Mouse (Mus musculus) left cerebral cortex, adult 11 months (tissue): ENCODE results near the gene Pan3.
A peak's percentile ranks its signal among the peaks of the same experiment; 100 is the strongest.

Experiments used
- DNase-seq: peaks from one replicate; pipeline ENCODE4 v3.0.0; 2022; ENCODE audit warnings: low spot score

Pan3 gene

DNA sequence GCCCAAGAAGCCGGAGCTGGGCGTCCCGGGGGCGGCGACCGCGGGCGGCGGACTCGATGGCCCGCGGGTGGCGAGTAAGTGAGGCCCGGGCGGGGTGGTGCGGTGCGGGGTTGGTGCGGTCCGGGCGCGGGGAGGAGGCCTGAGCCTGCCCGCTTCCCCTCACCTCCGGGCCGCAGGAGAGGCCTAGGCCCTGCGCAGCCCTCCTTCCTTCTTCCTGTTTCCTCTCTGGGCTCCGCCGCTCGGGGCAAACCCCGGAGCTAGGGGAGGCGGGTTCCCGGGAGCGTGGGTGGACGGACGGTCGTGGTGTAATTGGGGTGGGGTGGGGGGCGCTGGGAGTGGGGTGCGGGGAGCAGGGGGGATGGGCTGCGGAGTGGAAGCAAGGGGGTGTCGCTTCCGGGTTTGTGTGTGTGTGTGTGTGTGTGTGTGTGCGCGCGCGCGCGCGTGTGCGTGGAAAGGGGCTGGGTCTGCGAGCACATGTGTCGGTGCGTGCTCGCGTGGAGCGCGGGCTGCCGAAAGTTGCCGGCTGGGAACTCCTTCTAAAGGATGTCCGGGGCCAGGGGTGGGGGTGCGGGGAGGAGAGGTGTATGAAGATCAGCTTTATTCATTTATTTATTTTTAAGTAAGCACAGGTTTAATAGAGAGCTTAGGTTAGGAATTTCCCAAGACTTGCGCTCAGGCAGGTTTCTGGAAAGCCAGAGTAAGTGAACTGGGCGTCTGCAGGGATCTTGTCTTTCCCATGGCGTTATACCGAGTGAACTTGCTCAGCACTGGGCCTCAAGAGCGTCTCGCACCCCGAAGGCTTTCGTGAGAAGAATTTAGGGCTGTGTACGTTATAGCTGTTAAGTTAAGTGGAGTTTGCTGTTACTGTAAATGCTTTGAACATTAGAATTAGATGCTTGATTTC lies 1.2 kb downstream of the Pan3 start:
- peak; percentile 63 for DNase-seq

DNA sequence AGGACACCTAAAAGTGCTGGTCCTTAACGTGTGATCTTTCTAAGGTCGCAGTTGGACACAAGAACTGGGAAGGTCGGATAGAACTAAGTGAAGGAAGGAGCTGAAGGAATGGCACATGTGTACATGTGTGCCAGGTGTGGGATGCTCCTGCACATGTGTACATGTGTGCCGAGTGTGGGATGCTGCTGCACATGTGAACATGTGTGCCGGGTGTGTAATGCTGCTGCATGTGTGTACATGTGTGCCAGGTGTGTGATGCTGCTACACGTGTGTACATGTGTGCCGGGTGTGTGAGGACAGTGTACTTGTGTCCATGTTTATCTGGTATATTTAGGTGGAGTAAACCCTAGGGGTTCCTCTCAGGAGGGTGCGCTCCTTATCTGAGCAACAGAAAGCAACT lies 3.0 kb downstream of the Pan3 start:
- no peak for DNase-seq

DNA sequence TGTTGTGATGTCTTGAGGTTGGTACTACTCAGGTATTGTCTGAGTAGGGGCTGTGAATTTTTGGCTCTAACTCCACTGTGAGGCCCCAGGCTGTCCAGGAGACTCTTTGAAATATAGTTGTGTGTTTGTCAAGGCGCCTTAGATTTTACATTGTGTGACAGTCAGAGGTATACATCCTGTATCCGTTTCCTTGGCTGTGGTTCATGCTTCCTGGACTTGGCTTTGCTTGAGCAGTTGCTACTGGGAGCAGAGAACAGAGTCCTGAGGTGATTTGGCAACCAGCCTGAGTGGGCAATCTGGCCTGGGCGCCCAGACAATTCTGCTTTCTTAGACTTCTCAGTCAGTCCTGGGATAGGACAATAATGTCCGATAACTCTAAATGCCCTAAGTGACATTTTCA lies 5.3 kb downstream of the Pan3 start:
- DNase-seq = no peak

DNA sequence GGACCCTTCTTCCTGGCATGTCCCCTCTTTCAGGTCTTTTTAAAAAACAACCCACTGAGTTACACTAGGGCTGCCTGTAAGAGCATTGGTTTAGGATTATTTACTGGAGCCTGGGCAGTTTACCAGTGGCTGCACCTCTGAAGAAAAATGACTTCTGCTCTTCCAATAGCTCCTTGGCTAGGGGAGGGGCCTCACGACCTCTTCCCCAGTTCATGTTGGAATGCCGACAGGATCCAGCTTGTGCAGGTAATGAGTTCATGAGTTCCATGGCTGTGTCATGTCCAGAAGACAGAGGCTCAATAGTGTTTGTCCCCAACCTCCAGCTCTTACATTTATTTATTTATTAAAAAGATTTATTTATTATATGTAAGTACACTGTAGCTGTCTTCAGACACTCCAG lies 5.8 kb downstream of the Pan3 start:
- no peak for DNase-seq

DNA sequence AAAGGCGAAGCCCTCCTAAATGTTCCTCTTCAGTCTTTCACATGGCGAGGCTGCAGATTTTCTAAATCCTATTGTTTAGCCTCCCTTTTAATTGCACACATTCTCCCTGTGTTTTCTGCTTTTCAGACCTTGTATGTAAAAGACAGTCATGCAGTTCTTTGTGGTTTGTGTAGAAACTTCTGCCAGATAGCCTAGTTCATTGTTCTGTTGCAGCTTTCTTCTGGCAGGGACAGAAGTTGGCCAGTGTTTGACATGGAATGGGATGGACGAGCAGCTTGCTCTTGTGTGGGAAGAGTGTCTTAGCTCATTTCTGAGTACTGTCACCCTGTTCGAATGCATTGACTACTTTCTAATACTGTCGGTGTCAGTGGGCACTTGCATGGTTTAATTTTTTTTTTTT lies 6.5 kb downstream of the Pan3 start:
- no peak for DNase-seq

DNA sequence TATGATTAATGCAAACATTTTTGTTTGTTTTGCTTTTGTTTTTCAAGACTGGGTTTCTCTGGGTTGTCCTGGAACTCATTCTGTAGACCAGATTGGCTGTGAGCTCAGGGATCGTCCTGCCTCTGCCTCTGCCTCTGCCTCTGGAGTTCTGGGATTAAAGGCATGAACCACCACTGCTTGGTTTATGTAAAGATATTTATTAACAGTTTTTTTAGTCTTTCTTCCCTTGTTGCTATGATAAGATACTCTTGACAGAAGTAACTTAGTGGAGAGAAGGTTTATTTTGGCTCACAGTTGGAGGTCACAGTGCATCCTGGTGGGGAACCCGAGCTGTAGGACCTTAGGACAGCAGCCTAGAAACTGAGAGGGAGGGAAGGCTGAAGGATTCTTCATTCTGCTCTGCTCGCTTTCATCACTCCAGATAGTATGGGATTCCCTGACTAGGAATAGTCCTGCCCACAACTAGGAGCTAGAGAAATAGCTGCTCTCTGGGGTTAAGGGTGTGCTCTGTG lies 11.1 kb downstream of the Pan3 start:
- no peak for DNase-seq

DNA sequence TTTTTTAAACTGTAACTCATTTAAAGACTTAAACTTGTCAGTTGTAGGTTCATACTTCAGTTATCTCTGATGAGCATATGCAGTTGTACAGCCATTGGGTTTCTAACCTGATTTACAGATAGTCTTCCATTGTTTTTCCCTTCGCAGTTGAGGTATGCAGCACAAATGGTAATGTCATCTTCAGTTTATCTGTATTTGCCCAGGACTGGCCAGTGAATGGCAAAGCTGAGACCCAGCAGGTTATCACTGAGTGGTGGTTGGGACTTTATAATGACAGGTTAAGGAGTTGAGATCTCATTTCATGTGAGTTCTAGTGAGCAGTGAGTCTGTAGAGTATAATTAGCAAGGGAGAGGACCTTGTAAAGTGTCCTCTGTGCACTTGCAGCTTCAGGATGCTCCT lies 12.0 kb downstream of the Pan3 start:
- no peak for DNase-seq

DNA sequence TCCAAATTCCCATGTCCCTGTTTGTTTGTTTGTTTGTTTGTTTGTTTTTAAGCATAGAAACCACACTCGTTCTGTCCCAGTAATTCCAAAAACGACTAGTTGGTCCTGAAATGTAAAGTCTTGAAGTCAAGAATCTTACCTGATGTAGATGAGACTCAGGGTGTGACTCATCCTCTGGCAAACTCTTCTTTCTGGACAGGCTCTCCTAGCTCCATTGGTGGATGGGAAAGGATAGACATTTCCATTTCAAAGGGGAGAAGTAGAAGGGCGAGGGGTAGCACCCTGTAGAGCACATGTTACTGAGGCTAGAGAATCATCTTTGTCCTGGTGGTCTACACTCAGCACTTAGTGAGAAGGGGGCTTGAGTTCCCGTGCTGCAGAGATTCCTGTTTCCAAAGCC lies 12.8 kb downstream of the Pan3 start:
- no peak for DNase-seq

DNA sequence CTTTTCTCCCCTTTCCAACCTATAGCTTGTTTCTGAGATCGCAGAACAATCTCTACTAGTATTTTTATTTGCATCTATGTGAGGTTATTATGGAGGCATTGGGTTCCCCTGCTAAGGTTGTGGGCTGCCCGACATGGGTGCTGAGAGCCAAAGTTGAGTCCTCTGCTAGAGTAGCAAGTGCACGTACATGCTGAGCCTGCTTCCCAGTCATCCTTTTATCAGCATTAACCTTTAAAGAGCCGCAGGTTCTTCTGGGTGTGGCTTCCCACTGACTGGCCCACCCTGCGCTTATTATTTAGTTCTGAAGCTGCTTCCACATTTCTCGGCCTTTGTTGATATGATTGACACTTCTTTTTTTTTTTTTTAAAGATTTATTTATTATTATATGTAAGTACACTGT lies 14.3 kb downstream of the Pan3 start:
- DNase-seq = no peak

DNA sequence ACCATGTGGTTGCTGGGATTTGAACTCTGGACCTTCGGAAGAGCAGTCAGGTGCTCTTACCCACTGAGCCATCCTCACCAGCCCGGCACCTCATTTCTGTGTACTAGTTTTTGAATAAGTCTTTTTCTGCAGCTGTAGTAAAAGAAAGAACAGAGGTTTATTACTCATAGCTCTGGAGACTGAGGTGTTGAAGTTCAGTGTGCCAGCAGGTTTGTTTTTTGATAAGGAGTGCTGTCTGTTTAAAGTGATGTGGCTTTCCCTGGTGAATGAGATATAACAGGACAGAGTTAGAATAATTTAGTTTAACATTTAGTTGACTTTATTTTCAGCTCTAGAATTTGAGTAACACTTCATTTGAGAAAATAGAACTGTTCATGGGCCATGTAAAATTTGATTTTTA lies 14.8 kb downstream of the Pan3 start:
- no peak for DNase-seq

DNA sequence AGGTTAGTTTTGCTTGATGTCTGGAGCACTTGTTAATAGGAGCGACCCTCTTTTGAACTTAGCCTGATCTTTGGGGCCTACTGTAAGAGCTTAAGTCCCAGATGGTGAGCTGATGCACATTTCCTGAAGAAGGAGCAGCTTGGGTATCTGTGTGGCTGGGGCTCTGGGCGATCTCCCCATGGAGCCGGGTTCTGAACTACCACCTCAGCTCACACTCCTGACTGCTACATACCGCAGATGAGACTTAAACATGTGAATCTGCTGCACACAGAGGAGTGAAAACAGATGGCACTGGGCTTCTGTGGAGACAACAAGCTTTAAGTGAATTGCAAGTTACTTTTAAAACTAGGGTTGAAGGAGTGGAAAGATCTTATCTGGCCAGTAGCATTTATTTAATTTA lies 15.3 kb downstream of the Pan3 start:
- DNase-seq = no peak

DNA sequence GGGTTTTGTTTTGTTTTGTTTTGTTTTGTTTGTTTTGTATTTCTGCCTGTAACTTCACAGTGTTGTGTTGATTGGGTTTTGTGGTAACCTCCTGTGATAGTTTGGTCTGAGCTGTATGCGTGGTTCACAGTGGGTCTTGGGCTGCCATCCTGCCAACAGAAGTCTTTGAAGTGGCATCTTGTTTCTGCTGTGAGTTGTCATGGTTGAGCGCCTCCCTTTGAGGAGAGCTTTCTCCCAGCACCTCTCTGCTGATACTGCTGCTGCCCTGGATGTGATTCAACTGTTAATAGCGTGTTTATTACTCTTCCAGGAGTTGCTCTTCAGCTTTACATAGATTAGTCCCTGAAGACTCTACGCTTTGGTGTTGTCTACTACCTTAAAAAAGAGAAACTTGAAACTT lies 18.6 kb downstream of the Pan3 start:
- no peak for DNase-seq

DNA sequence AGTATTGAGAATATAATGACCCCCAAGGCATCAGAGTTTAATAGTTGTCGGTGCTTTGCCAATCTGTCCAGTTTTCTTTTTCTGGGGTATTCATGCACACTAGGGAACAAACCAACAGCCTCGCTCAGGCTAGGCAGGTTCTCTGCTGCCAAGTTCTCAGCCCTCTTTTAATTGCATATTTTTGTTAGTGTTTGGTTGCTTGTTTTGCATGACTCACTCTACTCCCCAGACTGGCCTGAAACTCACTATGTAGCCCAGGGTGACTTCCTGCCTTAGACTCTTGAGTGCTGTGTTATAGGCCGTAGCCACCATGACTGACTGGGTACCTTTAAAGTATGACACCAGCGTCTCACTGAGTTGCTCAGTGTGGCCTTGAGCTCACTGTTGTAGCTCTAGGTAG lies 19.0 kb downstream of the Pan3 start:
- DNase-seq = no peak

DNA sequence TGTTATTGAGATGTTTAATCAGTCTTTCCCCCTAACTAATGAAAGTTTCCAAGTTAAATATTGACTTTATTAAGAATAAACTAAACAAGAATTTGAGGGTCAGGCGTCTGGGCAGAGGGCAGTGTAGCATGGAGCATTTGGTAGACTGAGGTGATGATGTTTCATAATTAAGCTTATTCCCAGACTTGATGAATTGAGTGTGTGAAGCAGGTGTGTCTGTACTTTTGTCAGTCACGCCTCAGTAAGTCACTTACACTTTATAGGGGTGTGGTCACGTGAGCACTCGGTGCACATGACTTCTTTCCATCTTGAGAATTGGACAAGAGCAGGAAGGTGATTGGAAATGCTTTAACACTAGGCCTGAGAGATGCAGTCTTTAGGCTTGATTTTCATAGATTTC lies 26.5 kb downstream of the Pan3 start:
- DNase-seq = no peak

DNA sequence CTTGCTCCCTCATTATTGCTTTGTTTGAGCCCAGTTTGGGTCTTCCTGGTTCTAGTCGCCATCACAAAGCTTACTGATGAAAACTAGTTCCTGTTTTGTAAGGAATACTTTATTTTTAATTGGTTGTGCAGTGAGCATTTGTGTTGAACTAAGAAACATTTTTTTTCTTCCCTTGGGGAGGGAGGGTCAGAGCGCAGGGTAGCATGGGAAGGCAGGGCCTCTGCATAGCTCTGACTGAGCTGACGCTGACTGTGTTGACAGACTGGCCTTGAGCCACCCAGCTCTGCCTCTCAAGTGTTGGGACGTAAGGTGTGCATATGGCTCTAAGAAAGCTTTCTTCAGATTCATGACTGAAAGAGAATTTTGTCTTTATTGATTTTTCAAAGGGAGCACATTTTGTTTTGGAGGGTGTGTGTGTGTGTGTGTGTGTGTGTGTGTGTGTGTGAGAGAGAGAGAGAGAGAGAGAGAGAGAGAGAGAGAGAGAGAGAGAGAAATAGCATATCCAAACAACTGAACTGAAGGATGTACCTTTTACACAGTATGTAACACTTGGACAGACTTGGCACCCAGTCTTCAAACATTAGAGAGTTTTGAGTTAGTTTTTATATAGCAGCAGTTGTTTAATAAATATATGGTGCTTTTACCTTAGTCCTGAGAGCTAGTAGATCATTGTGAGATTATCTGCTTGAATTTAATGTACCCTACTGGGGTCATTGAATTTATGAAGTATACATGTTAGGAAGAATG lies 30.0 kb downstream of the Pan3 start:
- no peak for DNase-seq

DNA sequence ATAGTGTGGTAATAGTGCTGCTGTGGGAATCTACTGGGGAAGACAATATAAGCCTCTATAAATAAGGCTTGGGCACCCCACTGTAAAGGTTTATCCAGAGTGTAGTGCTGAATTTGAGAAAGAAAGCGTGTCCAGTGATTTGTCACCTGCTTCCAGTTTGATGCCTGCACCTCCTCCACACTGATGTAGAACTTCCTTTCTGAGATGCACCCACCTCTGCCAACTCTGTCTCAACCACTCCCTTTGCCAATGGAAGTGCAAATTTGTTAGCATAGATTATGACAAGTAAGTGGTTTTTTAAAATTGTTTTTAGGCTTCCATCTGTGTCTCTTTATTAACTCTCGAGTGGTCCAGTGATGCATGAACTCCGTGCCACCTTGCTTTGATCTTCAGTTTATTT lies 33.3 kb downstream of the Pan3 start:
- no peak for DNase-seq

DNA sequence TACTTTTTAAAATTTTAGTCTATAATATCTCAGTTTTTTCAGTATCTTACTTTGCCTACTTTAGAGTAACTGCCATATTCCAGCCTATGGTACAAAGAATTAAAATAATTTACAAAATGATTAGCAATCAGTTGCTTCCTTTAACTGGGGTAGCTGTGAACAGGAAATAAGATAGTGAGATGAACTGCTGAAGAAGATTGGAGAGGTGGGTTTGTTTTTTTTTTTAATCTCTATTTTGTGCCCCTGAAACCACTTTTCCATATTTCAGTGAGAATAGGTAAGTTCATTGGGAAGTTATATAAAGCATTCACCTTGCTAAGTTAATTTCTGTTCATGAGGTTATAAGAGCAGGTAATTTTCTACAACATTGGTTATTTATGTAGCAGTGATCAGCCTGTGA lies 36.4 kb downstream of the Pan3 start:
- no peak for DNase-seq

DNA sequence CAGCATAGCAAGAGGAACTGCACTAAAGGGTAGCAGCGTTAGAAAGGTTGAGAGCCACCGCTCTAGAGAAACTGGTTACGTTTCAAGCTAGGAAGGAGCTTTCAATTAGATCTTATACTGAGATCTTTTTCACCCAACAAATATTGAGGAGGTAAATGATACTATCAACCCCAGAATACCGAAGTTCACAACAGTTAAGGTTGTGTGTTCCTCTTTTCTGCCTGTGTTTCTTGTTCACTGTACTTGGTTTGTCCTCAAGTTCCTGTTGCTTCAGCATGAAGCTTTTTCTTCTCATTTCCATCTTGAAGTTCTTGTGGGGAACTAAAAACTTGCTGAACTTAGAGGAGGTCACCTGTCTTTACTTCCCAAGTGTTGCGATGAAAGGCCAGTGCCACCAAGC lies 41.2 kb downstream of the Pan3 start:
- DNase-seq = no peak

DNA sequence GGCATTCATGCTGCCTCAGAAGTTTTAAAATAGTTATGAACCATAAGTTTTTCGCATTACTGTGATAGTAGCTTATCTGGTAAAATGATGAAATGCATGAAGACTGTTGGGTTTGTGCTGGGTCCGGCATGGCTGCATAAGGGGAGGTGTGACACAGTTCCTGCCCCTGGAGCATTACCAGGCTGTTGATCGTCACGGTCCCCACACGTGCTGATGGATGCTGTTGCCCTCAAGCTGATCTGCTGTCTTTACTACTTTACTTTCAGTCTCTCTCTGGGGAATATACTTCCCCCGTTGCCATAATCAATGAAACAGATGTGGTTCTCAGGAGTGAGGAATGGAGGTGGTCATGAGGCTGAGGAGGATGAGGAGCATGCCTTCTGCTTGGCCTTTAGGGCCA lies 43.1 kb downstream of the Pan3 start:
- DNase-seq = no peak

DNA sequence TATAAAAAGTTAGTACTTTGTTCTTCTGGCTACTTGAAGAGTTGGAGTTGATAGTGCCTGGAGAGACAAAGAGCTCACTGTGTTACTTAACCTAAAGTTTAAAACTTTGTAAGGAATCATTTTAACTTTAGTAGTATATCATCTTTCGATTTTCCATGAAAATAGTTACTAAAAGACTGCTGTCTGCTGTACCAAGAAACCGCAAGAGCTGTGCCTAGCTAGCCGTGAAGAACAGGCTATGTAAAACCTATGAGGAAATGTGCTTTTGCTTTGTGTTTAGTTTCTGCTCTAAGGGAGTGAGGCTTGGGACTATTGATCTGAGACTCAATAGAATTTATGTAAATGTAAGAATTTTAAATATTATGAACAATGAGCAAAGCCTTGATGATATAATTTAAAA lies 43.9 kb downstream of the Pan3 start:
- DNase-seq = no peak

DNA sequence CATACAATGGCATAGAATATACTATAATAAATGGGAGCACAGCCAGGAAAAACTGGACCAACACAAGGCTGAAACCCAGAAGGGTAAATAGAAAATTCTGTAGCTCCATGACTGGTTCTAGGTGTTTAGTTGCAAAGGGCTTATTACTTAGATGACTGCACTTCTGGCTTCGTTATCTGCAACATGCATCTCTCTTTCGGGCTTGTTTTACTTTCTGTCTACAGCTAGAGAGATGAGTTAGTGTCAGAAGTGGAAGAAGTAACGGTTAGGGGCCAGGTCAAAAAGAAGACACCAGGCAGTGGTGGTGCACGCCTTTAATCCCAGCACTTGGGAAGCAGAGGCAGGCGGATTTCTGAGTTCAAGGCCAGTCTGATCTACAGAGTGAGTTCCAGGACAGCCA lies 46.1 kb downstream of the Pan3 start:
- no peak for DNase-seq

DNA sequence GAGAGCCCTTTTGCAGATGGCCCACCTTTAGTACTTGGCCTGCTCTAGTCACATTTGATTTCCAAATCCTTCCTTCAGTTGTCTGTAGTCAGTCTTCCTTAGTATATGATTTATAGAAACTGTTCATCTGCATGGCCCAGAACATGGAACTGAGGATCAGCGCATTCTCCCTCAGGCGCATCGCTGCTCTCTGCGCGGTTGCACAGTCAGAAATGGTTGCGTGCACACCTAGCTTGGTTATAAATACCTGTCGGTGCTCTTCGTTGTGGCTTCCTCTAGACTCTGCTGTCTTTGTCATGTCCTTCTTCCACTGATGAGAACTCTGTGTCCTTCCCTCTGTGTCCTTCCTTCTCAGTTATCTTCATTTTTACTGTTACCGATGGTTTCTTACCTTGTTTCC lies 47.1 kb downstream of the Pan3 start:
- no peak for DNase-seq

DNA sequence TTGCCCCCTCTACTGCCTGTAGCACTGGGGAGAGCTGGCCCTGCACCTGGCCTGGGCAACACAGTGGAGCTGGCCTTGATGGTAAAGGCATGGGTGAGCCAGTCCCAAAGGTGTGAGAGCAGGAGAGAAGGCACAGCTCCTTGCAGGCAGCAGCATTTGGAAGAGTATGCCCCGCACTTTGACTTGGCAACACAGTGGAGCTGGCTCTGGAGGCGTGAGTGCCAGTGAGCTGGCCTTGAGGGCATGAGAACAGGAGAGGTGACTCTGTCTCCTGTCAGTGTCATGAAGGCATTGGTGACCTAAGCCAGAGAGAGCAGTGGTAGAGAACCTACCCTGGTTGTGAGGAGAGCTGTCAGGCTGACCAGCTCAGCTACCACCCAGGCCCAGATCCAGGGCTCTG lies 49.4 kb downstream of the Pan3 start:
- DNase-seq = no peak

DNA sequence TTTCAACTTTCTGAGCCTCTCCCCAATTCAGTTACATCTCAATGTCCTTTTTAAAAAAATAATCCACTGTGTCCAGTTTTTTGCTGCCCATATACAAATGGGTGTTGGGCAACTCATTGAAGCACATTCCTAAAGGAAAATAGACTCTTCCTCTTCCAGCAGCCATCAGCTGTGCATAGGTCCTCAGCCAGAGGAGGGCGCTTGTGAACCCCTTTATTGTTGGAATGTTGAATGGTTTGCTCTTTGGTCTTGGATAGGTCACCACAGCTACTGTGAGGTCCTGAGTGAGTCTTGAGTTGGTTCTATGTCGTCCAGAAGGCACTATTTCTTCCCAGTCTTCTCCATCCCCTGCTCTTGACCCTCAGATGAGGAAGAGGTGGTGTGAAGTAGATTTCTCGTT lies 54.2 kb downstream of the Pan3 start:
- no peak for DNase-seq
